Mouse (Mus musculus) limb, embryonic 11.5 days (tissue): ENCODE data around the gene Letmd1. TPM values are rescaled to one million over a fixed set of nuclear protein-coding genes. Genes with fewer than 3 reads are reported as not detected.
A peak's percentile ranks its signal among the peaks of the same experiment; 100 is the strongest.

Experiments used
- ATAC-seq: fragments of 200-750 bp; cut with Nextera tagmentation; 2 replicates; pipeline ENCODE4 v1.8.0; 2017; ENCODE audit warnings: low read depth; ENCODE audit not compliant: insufficient number of reproducible peaks, low FRiP score, low TSS enrichment
- DNase-seq: peaks from one replicate; pipeline ENCODE4 v3.0.0-alpha.2; 2015; ENCODE audit warnings: low spot score
- H3K27ac ChIP-seq: fragments of 300-500 bp; sonication (generic); replicated peaks from 2 replicates; pipeline ENCODE4 v1.5.1; 2014; ENCODE audit warnings: low read depth, mild to moderate bottlenecking, low read length
- H3K27me3 ChIP-seq: fragments of 300-500 bp; sonication (generic); 2 replicates; pipeline ENCODE4 v1.6.1; 2014; ENCODE audit warnings: mild to moderate bottlenecking, low read length, mixed read lengths; ENCODE audit not compliant: control insufficient read depth, insufficient read depth
- H3K36me3 ChIP-seq: fragments of 300-500 bp; sonication (generic); 2 replicates; pipeline ENCODE4 v1.6.1; 2014; ENCODE audit warnings: mild to moderate bottlenecking, low read length, moderate library complexity, mixed read lengths; ENCODE audit not compliant: control insufficient read depth, insufficient read depth
- H3K4me1 ChIP-seq: fragments of 300-500 bp; sonication (generic); 2 replicates; pipeline ENCODE4 v1.6.1; 2014; ENCODE audit warnings: low read length, mixed read lengths; ENCODE audit not compliant: control insufficient read depth, insufficient read depth
- H3K4me2 ChIP-seq: fragments of 300-500 bp; sonication (generic); 2 replicates; pipeline ENCODE4 v1.6.1; 2014; ENCODE audit warnings: low read depth, mild to moderate bottlenecking, moderate library complexity; ENCODE audit not compliant: severe bottlenecking
- H3K4me3 ChIP-seq: fragments of 300-500 bp; sonication (generic); 2 replicates; pipeline ENCODE4 v1.5.1; 2014; ENCODE audit warnings: low read depth, low read length
- H3K9ac ChIP-seq: fragments of 300-500 bp; sonication (generic); 2 replicates; pipeline ENCODE4 v1.6.1; 2014; ENCODE audit warnings: mild to moderate bottlenecking, low read length
- H3K9me3 ChIP-seq: fragments of 300-500 bp; sonication (generic); 2 replicates; pipeline ENCODE4 v1.6.1; 2016; ENCODE audit warnings: low read length; ENCODE audit not compliant: control insufficient read depth
- WGBS: fragments of 180-500 bp; shearing (Covaris S2); extraction: QIAGEN DNeasy Blood & Tissue Kit; methylation state at CpG from one replicate; pipeline ENCODE4 v1.1.7; 2014; 5-methylcytosine and 5-hydroxymethylcytosine counted together
- polyA plus RNA-seq: library from polyadenylated mRNA; unstranded; fragments of >200 nt; fragmentation: Nextera tagmentation; extraction: Ambion mirVana; gene quantifications from 2 replicates; pipeline ENCODE4 v1.2.1, GENCODE M21; 2014

Letmd1 gene
- polyA plus RNA-seq, 1 experiment from 2014 or later: 31.4 TPM

- Histone ChIP-seq H3K9me3 (no peaks in the 10 kb centered on the region), H3K27me3 (0 out of 2 replicates have a peak, but pooled peaks cover 4% of the 10 kb centered on the region), H3K4me1 (no peaks in the 10 kb centered on the region), H3K4me2 (no peak overlapping the region), H3K4me3 (no peak overlapping the region), H3K9ac (no peak overlapping the region), H3K27ac (no peak overlapping the region), H3K36me3 (no peaks in the 10 kb centered on the region)
- WGBS: 75% methylated on average over 9 of the region's 9 CpGs
- DNase-seq (no peak), ATAC-seq (no peak)
Measured at GRCm38 (mm10) chr15:100461646-100462045, 7.2 kb upstream of the Letmd1 start.

- H3K9me3 ChIP-seq: no peaks in the 10 kb centered on the region
- ATAC-seq (no peak), DNase-seq (no peak)
- WGBS: 73% methylated on average over 5 of the region's 5 CpGs
- no peak overlapping the region for H3K27ac ChIP-seq
- H3K4me1 ChIP-seq: no peaks in the 10 kb centered on the region
- no peaks in the 10 kb centered on the region for H3K36me3 ChIP-seq
- no peak overlapping the region for H3K4me2 ChIP-seq
- H3K9ac ChIP-seq: no peak overlapping the region
- H3K4me3 ChIP-seq: no peak overlapping the region
- H3K27me3 ChIP-seq: 0 out of 2 replicates have a peak, but pooled peaks cover 4% of the 10 kb centered on the region
Measured at GRCm38 (mm10) chr15:100462086-100462485, 6.7 kb upstream of the Letmd1 start.

GRCm38 (mm10) chr15:100463712-100464111 is 5.1 kb upstream of the Letmd1 start:
- no peaks in the 10 kb centered on the region for H3K9me3 ChIP-seq
- ATAC-seq (no peak), DNase-seq (peak; percentile 81)
- H3K4me2 ChIP-seq: no peak overlapping the region
- no peak overlapping the region for H3K4me3 ChIP-seq
- H3K36me3 ChIP-seq: no peaks in the 10 kb centered on the region
- H3K4me1 ChIP-seq: no peaks in the 10 kb centered on the region
- WGBS: 28% methylated on average over 6 of the region's 6 CpGs
- no peak overlapping the region for H3K27ac ChIP-seq
- H3K9ac ChIP-seq: no peak overlapping the region
- H3K27me3 ChIP-seq: no peaks in the 10 kb centered on the region

GRCm38 (mm10) chr15:100465432-100465831 is 3.4 kb upstream of the Letmd1 start:
- Histone ChIP-seq H3K4me2 (no peak overlapping the region), H3K9me3 (no peaks in the 10 kb centered on the region), H3K9ac (no peak overlapping the region), H3K36me3 (no peaks in the 10 kb centered on the region), H3K27me3 (no peaks in the 10 kb centered on the region), H3K4me1 (0 out of 2 replicates have a peak, but pooled peaks cover 4% of the 10 kb centered on the region), H3K27ac (no peak overlapping the region), H3K4me3 (no peak overlapping the region)
- no peak for DNase-seq
- ATAC-seq: no peak
- 88% methylated on average over 2 of the region's 2 CpGs for WGBS

GRCm38 (mm10) chr15:100467738-100468137 is 1.1 kb upstream of the Letmd1 start:
- WGBS: 47% methylated on average over 8 of the region's 8 CpGs
- Histone ChIP-seq H3K9ac (no peak overlapping the region), H3K27ac (no peak overlapping the region), H3K4me1 (0 out of 2 replicates have a peak, but pooled peaks cover 4% of the 10 kb centered on the region), H3K4me3 (no peak overlapping the region), H3K9me3 (no peaks in the 10 kb centered on the region), H3K27me3 (no peaks in the 10 kb centered on the region), H3K4me2 (no peak overlapping the region), H3K36me3 (peaks cover 2% of the 10 kb centered on the region; the same call in 1 of the 2 replicates)
- ATAC-seq (no peak), DNase-seq (no peak)

- peak overlapping the region; percentile 84 for H3K4me2 ChIP-seq
- under 1% methylated on average over 17 of the region's 19 CpGs for WGBS
- peak overlapping the region; percentile 85 for H3K9ac ChIP-seq
- peaks cover 2% of the 10 kb centered on the region; the same call in 1 of the 2 replicates for H3K36me3 ChIP-seq
- H3K9me3 ChIP-seq: no peaks in the 10 kb centered on the region
- no peak overlapping the region for H3K27ac ChIP-seq
- ATAC-seq (peak; percentile 52), DNase-seq (no peak)
- 0 out of 2 replicates have a peak, but pooled peaks cover 4% of the 10 kb centered on the region for H3K4me1 ChIP-seq
- peak overlapping the region; percentile 78 for H3K4me3 ChIP-seq
- H3K27me3 ChIP-seq: no peaks in the 10 kb centered on the region
Measured at GRCm38 (mm10) chr15:100469189-100469545, 344 bp downstream of the Letmd1 start.

GRCm38 (mm10) chr15:100470037-100470436 is 1.2 kb downstream of the Letmd1 start:
- Histone ChIP-seq H3K4me2 (peak overlapping the region; percentile 84; the same call in 1 of the 2 replicates), H3K9ac (no peak overlapping the region), H3K4me3 (no peak overlapping the region), H3K4me1 (0 out of 2 replicates have a peak, but pooled peaks cover 4% of the 10 kb centered on the region), H3K27ac (no peak overlapping the region), H3K9me3 (no peaks in the 10 kb centered on the region), H3K36me3 (peaks cover 2% of the 10 kb centered on the region; the same call in 1 of the 2 replicates), H3K27me3 (no peaks in the 10 kb centered on the region)
- WGBS: 76% methylated on average over 10 of the region's 10 CpGs
- ATAC-seq (no peak), DNase-seq (no peak)

GRCm38 (mm10) chr15:100473926-100474503 is 5.2 kb downstream of the Letmd1 start:
- H3K36me3 ChIP-seq: peaks cover 5% of the 10 kb centered on the region; the same call in 1 of the 2 replicates
- 85% methylated on average over 7 of the region's 7 CpGs for WGBS
- H3K4me1 ChIP-seq: 0 out of 2 replicates have a peak, but pooled peaks cover 4% of the 10 kb centered on the region

More at GRCm38 (mm10) chr15:100473926-100474503, 5.2 kb downstream of the Letmd1 start:
- H3K27ac ChIP-seq: no peak overlapping the region
- DNase-seq: no peak
- no peak overlapping the region for H3K4me2 ChIP-seq
- H3K4me3 ChIP-seq: no peak overlapping the region
- no peak for ATAC-seq
- no peak overlapping the region for H3K9ac ChIP-seq
- no peaks in the 10 kb centered on the region for H3K9me3 ChIP-seq
- no peaks in the 10 kb centered on the region for H3K27me3 ChIP-seq
